Mouse (Mus musculus) limb, embryonic 14.5 days (tissue): ENCODE measurements around the gene H2afy2. TPM values are rescaled to one million over a fixed set of nuclear protein-coding genes. Genes with fewer than 3 reads are reported as not detected.

Experiments
- ATAC-seq: fragments of 200-750 bp; cut with Nextera tagmentation; 2 replicates; pipeline ENCODE4 v1.8.0; 2017; ENCODE audit warnings: low read depth, moderate number of reproducible peaks, moderate TSS enrichment; ENCODE audit not compliant: low FRiP score
- DNase-seq: peaks from one replicate; pipeline ENCODE4 v3.0.0-alpha.2; 2015; ENCODE audit warnings: low spot score
- H3K27ac ChIP-seq: fragments of 300-500 bp; sonication (generic); replicated peaks from 2 replicates; pipeline ENCODE4 v1.5.1; 2014; ENCODE audit warnings: low read depth, mild to moderate bottlenecking, low read length, moderate library complexity, mixed read lengths
- H3K27me3 ChIP-seq: fragments of 300-500 bp; sonication (generic); 2 replicates; pipeline ENCODE4 v1.6.1; 2014; ENCODE audit warnings: low read length, mixed read lengths; ENCODE audit not compliant: control insufficient read depth, insufficient read depth
- H3K36me3 ChIP-seq: fragments of 300-500 bp; sonication (generic); 2 replicates; pipeline ENCODE4 v1.6.1; 2014; ENCODE audit warnings: mild to moderate bottlenecking, low read length, moderate library complexity, mixed read lengths; ENCODE audit not compliant: control insufficient read depth, insufficient read depth
- H3K4me1 ChIP-seq: fragments of 300-500 bp; sonication (generic); 2 replicates; pipeline ENCODE4 v1.6.1; 2014; ENCODE audit warnings: antibody characterized with exemption, low read length, mixed read lengths; ENCODE audit not compliant: control insufficient read depth, insufficient read depth
- H3K4me2 ChIP-seq: fragments of 300-500 bp; sonication (generic); replicated peaks from 2 replicates; pipeline ENCODE4 v1.6.1; 2014; ENCODE audit warnings: low read depth, mild to moderate bottlenecking, low read length, moderate library complexity; ENCODE audit not compliant: severe bottlenecking
- H3K4me3 ChIP-seq: fragments of 300-500 bp; sonication (generic); replicated peaks from 2 replicates; pipeline ENCODE4 v1.5.1; 2014; ENCODE audit warnings: low read length
- H3K9ac ChIP-seq: fragments of 300-500 bp; sonication (generic); 2 replicates; pipeline ENCODE4 v1.6.1; 2014; ENCODE audit warnings: mild to moderate bottlenecking, low read depth, low read length, moderate library complexity; ENCODE audit not compliant: severe bottlenecking
- H3K9me3 ChIP-seq: fragments of 300-500 bp; sonication (generic); 2 replicates; pipeline ENCODE4 v1.6.1; 2016; ENCODE audit warnings: low read length; ENCODE audit not compliant: control insufficient read depth
- POLR2A ChIP-seq: fragments of 200-500 bp; IDR thresholded peaks from 2 replicates; pipeline ENCODE4 v1.8.0; 2012; ENCODE audit warnings: inconsistent platforms, mild to moderate bottlenecking, moderate library complexity, borderline replicate concordance; ENCODE audit not compliant: insufficient read depth, insufficient read length; ENCODE audit errors: extremely low read depth
- WGBS: fragments of 180-500 bp; shearing (Covaris S2); extraction: QIAGEN DNeasy Blood & Tissue Kit; methylation state at CpG from one replicate; pipeline ENCODE4 v1.1.7; 2014; 5-methylcytosine and 5-hydroxymethylcytosine counted together
- polyA plus RNA-seq, 2 experiments: library from polyadenylated mRNA; depleted of rRNA in 1 of 2; stranded (reverse) in 1 of 2; unstranded in 1 of 2; fragments of >200 nt; fragmentation: Nextera tagmentation in 1 of 2; extraction: Ambion mirVana in 1 of 2; gene quantifications; 2 replicates each; pipeline versions ENCODE4 v1.2.1 to v1.2.3; 2012 to 2014

Gene H2afy2
- polyA plus RNA-seq, 2 experiments, result 90.3 to 111 TPM

DNA sequence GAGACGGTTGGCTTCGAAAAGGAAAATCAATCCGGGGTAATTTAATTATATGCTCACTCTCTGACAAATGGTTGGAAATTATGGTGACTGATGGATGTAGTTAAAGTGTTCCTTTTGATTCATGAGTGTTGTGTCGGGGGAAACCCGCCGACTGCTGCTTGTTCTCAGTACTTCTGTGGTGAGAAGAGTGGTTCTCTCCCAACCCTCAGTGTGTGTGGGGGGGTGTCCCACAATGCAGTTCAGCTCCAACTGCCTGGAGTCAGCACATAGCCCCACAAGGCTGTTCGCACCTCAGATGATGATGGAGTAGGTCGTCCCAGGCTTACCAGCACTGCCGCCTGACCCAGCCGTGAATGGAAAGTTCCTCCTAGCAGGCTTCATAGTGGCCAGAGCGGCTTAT, 54.8 kb downstream of the H2afy2 start:
- no peak overlapping the region for H3K4me2 ChIP-seq
- DNase-seq, result no peak
- no peaks in the 10 kb centered on the region for H3K4me1 ChIP-seq
- no peak overlapping the region for H3K9ac ChIP-seq
- no peaks in the 10 kb centered on the region for H3K27me3 ChIP-seq
- H3K27ac ChIP-seq, result no peak overlapping the region
- H3K4me3 ChIP-seq, result no peak overlapping the region
- no peak for TF ChIP-seq POLR2A
- 38% methylated on average over 11 of the region's 11 CpGs for WGBS
- no peaks in the 10 kb centered on the region for H3K9me3 ChIP-seq
- peaks cover 5% of the 10 kb centered on the region; the same call in 1 of the 2 replicates for H3K36me3 ChIP-seq
- no peak for ATAC-seq

DNA sequence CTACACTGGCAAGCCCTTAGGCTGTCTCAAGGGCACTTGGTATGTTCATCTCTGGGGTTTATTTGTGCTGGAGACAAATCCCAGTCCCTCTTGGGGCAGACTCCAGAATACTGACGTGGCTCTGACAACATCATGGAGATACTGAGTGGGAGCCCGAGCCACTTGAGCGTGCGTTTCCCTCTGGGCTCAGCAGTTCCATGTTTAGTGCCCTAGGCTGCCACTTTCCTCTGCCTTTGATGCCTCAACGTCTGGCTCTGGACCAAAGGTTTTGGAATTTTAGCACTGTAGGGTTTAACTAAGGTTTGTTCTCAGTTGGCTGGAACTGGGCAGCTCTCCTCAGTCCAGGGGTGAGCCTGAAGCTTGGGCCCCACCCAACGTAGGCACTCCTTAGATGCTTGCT, 60.7 kb downstream of the H2afy2 start:
- WGBS, result 69% methylated on average over 6 of the region's 6 CpGs
- Histone ChIP-seq H3K9me3 (no peaks in the 10 kb centered on the region), H3K4me2 (no peak overlapping the region), H3K36me3 (no peaks in the 10 kb centered on the region), H3K27ac (no peak overlapping the region), H3K9ac (no peak overlapping the region), H3K27me3 (no peaks in the 10 kb centered on the region), H3K4me1 (no peaks in the 10 kb centered on the region), H3K4me3 (no peak overlapping the region)
- ATAC-seq (no peak), DNase-seq (no peak)
- TF ChIP-seq POLR2A, result no peak

DNA sequence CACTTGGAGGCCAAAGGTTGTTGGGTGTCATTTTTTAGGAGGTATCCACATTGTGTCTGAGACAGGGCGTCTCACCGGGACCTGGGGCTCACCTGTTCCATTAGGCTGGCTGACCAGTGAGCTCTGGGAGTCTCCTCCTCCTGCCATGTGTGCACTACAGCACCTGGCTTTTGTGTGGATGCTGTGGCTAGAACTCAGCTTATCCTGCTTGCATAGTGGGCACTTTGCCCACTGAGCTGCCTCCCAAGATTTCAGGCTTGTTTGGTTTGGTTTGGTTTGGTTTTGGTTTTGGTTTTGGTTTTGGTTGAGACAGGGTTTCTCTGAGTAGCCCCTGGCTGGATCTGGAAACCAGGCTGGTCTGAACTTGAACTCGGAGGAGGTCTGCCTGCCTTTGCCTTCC, 61.7 kb downstream of the H2afy2 start:
- no peak for DNase-seq
- no peak for TF ChIP-seq POLR2A
- 74% methylated on average over 3 of the region's 3 CpGs for WGBS

DNA sequence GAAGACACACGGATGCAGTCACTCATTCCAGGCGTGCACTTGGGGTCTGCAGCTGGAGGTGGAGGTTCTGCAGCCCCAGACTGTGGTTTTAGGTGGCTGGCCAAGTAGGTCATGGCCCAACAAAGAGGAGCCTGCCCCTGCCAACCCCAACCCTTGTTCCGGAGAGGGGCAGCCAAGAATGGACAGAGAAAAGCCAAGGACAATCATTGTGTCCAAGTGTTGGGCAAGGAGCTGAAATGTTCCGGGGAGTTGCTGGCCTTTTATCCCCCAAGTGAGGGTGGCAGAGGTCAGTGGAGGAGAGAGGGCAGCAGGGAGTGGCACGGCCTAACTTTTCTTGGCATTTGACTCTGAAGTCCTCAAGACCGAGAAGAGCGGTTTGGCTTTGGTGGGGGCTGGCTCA, 63.6 kb downstream of the H2afy2 start:
- H3K4me1 ChIP-seq, result peaks cover 5% of the 10 kb centered on the region; the same call in 1 of the 2 replicates
- no peaks in the 10 kb centered on the region for H3K9me3 ChIP-seq
- no peak overlapping the region for H3K4me2 ChIP-seq
- H3K4me3 ChIP-seq, result no peak overlapping the region
- no peaks in the 10 kb centered on the region for H3K36me3 ChIP-seq
- no peak for TF ChIP-seq POLR2A
- no peaks in the 10 kb centered on the region for H3K27me3 ChIP-seq
- no peak overlapping the region for H3K9ac ChIP-seq
- no peak for DNase-seq
- no peak overlapping the region for H3K27ac ChIP-seq
- 91% methylated on average over 7 of the region's 7 CpGs for WGBS
- no peak for ATAC-seq

More for the DNA sequence above, 61.7 kb downstream of the H2afy2 start:
- no peaks in the 10 kb centered on the region for H3K4me1 ChIP-seq
- H3K27me3 ChIP-seq, result no peaks in the 10 kb centered on the region
- no peaks in the 10 kb centered on the region for H3K36me3 ChIP-seq
- no peak overlapping the region for H3K27ac ChIP-seq
- no peak overlapping the region for H3K4me3 ChIP-seq
- no peak overlapping the region for H3K4me2 ChIP-seq
- H3K9me3 ChIP-seq, result no peaks in the 10 kb centered on the region
- no peak overlapping the region for H3K9ac ChIP-seq
- no peak for ATAC-seq

DNA sequence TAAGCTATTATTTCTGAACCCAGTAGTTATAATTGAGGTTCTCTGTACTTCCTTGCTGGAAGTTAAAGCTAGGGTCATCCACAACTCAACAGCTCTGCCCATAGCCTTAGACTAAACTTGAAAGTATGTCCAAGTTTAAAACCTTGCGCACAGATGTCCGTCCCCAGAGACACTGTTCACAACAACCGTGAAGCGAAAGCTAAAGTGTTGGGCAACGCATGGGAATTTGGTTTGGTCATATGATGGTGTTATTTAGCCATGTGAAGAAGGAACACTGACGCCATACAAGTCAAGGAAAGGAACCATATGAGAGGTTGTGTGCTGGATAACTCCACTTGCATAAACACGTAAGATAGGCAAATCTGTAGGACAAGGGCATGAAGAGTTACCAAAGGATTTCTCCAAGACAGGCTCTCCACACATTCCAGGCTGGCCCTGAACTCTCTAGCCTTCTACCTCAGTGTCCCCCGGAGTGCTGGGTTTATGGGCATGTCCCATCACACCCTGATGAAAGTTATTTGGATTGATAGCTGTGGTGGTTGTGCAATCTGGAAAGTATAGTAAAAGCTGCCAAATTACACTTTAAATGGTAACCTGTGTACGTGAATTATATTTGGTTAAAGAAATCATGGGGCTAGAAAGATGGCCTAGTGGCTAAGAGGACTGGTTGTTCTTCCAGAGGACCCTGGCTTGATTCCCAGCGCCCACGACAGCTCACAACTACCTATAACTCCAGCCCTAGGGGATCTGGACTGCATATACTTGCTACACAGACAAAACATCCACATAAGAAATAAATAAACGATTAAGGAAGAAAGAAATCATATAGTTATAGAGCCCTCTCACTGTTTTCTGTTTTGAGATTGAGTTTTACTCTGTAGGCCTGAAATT, 66.3 kb downstream of the H2afy2 start:
- peaks cover 5% of the 10 kb centered on the region; the same call in 1 of the 2 replicates for H3K4me1 ChIP-seq
- DNase-seq, result no peak
- no peak overlapping the region for H3K4me2 ChIP-seq
- no peak overlapping the region for H3K4me3 ChIP-seq
- no peaks in the 10 kb centered on the region for H3K9me3 ChIP-seq
- no peaks in the 10 kb centered on the region for H3K27me3 ChIP-seq
- no peak for TF ChIP-seq POLR2A
- H3K36me3 ChIP-seq, result no peaks in the 10 kb centered on the region
- 91% methylated on average over 12 of the region's 12 CpGs for WGBS
- no peak overlapping the region for H3K27ac ChIP-seq
- H3K9ac ChIP-seq, result no peak overlapping the region
- ATAC-seq, result no peak
